Mouse (Mus musculus): ENCODE measurements around the gene Dpep2nb.

GRCm38 (mm10) chr8:106016284-106016683, 10.5 kb upstream of the Dpep2nb start:
- TF ChIP-seq CTCF (IDR thresholded peaks at IDR 0.05; ENCODE audit: insufficient read depth, low read depth, low read length) (no peak), POLR2A (IDR thresholded peaks at IDR 0.05; ENCODE audit: insufficient read depth, low read depth, low read length) (no peak)
